Mouse (Mus musculus): ENCODE results near the gene Trmt13.
"Not testable (repeated sequence)": the region's sequence is repeated elsewhere in the genome, so short reads cannot be mapped to it uniquely, and the experiment has no call there.

Trmt13 gene

DNA sequence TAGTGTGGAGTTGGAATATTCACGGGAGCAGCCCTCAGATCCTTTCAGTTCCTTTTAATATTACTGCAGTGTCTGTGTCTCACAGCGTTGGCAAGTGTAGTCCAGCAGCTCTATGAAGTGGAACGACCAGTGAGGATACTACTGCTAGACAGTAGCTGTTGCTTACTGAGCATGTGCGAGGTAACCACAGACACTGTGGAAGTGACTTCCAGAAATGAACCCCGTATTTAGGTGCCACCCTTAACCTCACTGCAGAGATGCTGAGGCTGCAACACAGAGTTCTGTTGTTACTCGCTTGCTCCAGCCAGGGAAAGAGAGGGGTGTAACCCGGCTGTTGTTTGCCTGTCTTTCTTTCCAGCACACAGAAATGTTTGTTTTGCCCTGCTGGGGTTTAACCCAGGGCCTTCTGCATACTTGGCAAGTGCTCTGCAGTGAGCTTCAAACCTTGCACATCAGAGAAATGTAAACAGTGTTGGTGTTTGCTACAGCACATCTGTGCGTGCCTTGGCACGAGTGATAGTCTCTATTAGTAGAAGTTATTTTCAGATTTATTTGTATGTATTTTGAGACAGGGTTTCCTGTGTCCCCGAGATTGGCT is at the start of gene Trmt13:
Trmt13 (minus strand) TSS at position 293 of the 598 bp plus-strand sequence.
- no peak for DNase-seq (ENCODE audit: low spot score)

DNA sequence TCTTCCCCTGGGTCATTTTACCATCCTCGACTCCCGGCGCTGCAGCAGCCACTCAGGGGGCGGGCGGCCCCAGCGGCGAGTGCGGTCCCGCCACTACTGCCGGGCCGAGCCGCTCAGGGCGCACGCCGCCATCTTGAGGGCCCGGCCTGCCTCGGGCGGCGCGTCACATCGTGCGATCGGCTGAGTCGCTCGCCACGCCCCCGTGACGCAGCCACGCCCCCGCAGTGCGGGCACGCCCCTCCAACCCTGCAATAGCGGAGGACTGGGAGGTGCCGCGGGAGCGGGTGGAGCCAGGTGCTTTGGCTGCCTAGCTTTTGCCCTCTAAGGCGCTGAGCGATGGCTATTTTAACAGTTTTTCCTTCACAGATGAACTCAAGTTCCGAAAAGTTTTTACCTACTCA is 48.1 kb upstream of the Trmt13 start, which contains the start of gene Mfsd14a:
Mfsd14a (minus strand) TSS at position 215 of the 401 bp plus-strand sequence.
- DNase-seq (ENCODE audit: low spot score), result peak; percentile 99

DNA sequence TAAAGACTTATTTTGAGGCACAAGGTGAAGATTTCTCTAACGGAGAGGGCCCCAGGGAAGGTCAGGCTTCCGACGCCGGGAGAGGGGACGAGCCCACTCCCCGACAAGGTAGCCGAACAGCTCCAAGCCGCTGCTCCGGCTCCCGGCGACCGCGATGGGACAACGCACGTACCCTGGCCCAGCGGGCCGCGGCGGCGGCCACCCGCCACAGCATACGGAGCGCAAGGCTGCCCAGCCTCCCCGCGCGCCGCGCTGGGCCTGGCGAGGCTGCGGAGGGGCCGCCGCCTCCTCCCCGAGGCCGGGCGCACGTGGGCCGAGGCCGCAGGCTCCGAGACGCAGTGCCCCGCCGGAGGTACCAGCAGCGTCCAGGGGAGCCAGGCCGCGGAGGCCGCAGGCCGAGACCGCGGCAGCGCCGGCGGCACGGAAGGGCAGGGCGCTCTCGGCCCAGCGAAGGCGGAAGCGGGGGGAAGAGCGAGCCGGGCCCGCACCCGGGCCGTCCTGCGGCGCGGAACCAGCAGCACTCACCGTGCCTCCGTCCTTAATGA is 47.6 kb upstream of the Trmt13 start:
- DNase-seq (ENCODE audit: low spot score), result peak; percentile 26

DNA sequence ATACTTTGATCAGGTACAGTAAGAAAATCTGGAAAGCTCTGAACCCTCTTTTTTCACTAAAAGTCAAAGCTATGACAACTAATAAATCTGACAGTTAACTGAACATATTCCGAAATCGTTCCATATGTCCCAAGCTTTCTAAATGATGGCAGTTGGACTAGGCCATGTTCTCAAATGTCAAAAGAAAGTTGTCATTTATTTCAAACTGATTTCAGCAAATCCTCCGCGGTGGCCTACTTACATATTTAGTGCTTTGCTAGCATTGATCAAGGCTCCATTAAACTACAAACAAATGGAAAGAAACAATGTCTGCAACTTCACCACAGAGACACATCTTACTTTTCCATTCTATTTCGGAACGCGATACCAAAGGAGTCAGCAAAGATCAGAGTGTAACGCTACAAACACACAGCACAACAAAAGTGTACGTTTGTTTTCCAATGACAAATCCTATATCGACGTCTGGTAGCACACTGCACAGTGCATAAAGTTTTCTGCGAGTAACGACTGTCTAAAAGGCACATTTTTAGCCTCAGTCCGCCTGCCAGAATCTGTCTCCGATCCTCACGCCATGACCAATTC is 47.0 kb upstream of the Trmt13 start:
- DNase-seq (ENCODE audit: low spot score), result no peak

DNA sequence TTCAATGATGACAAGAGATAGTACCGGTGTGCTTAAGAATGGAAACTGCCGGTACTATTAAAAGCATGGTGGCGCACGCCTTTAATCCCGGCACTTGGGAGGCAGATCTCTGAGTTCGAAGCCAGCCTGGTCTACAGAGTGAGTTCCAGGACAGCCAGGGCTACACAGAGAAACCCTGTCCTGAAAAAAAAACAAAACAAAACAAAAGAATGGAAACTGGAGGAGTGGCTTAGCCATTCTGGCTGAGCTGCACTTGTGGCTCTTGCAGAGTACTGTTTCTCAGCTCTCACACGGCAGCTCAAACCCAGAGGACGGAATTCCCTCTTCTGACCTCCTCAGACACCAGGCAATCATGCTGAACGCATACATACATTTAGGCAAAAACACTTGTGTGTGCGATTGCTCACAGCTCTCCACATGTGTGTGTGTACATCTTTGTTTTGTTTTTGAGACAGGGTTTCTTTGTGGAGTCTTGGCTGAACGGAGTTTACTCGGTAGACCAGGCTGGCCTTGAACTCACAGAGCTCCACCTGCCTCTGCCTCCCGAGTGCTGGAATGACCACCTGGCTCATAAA is 45.6 kb upstream of the Trmt13 start:
- no peak for DNase-seq (ENCODE audit: low spot score)

DNA sequence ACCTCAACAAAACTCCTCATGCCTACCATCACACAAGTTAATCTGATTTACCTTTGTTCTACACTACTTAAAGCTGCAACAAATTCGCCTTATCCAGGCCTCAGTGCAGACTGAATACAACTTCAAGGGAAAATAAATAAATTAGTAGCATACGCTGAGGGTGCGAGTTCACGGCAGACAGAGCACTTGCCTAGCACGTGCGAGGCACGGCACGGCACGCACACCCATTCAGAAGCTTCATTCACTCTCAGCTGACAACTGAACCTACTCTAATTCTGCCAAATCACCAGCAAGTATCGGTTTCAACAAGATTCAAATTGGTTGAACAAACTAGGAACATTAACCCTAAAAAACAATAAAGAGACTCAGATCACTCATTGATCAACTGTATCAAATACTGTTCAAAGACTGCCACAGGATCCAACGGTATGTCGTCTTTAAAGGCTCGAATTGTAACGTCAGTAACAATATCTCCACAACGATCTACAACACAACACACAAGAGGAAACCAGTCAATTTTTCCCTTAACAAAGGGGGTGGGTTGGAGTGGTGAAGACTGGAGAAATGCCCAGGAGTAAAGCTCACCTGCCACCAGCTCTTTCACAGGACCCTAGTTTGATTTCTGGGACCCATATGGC is 44.7 kb upstream of the Trmt13 start:
- DNase-seq (ENCODE audit: low spot score), result no peak

DNA sequence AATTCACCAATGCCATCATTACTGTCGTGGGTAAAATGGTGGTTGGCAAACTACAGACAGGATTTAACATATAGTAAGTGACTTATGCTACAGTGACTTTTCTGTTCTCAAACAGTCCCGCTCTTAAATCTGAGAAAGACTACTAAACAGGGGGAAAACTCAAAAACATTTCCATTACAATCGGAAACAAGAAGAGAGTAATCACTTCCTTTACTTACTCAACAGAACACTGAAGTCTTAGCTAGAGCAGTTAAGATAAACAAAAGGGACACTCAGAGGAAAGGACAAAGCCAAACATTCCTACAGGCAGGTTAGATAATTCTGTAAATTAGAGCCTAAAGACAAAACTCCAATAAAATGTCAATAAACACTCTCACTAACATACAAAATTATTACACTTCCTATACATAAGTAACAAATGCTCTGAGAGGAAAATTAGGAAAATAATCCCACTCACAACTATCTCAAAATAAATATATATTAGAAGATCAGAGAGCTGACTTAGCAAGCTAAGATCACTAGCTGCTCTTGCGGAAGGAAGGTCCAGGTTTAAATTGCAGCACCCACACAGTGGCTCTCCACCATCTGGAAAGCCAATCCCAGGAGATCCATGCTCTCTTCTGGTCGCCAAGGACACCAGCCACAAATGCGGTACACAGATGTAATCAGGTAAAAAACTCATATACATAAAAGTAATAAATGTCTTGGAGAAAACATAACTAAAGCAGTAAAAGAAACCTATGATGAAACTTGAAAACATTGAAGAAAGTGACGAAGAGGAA is 42.0 kb upstream of the Trmt13 start:
- DNase-seq (ENCODE audit: low spot score), result no peak

DNA sequence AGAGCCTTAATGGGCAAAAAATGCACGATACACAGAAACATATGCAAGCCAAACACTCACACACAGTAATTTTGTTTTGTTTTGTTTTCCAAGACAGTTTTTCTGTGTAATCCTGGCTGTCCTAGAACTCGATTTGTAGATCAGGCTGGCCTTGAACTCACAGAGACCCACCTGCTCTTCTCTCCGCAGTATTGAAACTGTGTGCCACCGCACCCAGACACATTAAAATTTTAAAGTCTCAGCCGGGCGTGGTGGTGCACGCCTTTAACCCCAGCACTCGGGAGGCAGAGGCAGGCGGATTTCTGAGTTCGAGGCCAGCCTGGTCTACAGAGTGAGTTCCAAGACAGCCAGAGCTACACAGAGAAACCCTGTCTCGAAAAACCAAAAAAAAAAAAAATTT is 39.7 kb upstream of the Trmt13 start:
- not testable (repeated sequence) for DNase-seq (ENCODE audit: low spot score)

DNA sequence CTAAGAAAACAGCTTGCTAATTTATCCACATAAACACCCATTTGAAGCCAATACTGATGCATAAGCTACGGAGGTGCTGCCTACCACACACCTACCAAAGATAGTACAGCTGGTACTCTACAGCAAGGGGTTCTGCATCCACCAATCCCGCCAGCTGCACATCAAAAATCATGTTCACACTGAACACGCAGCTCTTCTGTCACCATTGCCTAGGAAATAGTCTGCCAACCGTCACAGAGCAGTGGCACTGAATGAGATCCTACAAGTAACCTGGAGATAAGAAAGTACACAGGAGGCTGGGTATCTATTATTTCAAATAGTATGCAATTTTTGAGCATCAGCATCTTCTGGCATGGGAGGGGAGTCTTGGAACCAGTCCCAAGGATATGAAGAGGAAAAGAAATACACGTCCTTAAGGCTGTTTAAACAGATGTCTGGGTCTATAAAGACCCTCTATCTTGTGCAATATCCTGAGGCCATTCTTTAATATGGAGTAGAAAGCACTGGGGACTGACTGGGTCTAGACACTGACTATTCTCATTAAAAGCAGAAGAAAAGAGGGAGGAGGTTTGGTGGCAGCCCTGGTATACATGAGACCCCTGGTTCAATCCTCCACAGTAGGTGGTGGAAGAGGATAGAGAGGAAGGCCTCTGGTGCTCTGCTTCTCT is 39.0 kb upstream of the Trmt13 start:
- DNase-seq (ENCODE audit: low spot score), result no peak

DNA sequence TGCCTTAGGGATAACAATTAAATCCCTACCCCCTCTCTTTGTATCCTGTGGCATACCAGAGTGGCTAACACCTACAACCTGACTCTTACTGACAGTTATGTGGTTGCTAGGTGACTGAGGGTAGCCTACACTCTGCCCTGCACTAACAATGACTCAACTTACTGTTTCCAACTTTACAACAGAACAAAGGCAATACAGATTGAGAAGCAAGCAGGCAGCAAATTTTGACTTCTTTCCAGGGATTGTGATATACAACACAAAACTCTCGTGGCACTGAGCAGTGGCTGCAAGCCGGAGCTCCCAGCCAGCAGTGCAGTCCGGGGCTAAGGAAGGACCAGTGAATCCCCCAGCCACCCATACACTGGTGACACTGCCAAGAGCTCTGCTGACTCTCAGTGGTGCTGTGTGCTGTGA is 37.7 kb upstream of the Trmt13 start:
- DNase-seq (ENCODE audit: low spot score), result no peak

DNA sequence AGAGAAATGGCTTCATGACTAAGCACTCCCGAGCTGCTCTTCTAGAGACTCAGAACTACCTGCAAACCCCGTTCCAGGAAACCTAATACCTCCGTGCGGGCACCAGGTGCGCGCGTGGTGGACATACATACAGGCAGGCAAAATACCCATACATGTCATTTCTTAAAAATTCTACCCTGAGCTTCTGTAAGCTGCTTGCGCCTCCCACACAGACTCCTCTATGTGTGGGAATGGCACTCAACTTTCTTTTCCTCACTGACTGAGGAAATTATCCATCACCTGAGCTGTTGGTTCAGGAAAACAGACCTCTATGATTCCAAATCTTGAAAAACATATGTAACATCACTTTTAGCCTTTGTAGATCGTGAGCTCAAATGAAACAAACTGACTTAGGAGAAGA is 36.3 kb upstream of the Trmt13 start:
- DNase-seq (ENCODE audit: low spot score), result no peak

DNA sequence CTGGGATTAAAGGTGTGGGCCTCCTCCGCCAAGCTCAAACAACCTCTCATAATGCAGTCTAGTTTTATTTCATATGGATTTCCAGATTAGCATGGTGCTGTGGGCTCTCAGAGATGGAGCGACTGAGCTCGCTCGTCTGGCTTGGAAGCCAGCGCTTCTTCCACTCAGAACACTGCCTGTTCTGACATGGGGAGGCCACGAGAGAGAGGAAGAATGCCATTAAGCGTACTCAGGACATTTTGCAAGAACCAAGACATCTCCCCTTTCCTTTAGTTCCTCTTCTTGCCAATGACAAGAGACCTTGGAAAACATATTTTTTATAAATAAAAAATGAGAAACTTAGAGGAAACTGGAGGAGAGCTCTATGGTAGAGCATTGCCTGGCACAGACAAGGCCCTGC is 34.4 kb upstream of the Trmt13 start:
- DNase-seq (ENCODE audit: low spot score), result no peak

DNA sequence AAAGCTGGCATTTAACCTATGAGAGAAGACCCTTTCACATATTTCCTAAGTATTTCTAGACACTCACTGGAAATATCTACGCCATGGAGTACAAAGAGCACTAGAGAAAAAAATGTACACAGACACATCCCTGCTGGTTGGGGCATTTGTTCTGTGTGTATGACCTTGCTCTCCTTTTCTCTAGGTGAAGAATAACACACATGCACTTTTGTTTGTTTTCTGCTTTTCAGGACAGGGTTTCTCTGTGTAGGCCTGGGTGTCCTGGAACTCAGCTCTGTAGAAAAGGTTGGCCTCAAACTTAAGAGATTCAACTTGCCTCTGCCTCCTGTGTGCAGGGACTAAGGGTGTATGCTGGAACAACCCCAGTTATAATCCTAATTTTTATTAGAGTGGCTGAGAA is 32.0 kb upstream of the Trmt13 start:
- DNase-seq (ENCODE audit: low spot score), result no peak

DNA sequence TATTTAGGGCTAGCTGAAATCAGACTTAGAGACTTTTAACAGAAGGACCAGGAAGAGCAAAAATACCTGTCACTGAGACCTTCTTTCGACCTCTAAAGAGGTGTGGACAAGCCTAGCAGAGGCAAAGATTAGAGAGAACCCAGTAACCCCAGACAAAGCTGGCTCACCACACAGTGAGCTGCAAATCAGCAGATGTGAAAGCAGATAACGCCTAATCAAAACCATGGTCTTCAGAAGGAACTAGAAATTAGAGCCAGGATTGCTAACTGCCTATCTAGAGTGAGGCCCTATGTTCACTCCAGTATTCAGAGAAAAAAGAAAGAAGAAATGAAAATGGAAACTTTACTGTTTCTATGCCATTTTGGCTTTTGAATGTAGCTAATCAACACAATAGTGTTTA is 28.0 kb upstream of the Trmt13 start:
- no peak for DNase-seq (ENCODE audit: low spot score)

DNA sequence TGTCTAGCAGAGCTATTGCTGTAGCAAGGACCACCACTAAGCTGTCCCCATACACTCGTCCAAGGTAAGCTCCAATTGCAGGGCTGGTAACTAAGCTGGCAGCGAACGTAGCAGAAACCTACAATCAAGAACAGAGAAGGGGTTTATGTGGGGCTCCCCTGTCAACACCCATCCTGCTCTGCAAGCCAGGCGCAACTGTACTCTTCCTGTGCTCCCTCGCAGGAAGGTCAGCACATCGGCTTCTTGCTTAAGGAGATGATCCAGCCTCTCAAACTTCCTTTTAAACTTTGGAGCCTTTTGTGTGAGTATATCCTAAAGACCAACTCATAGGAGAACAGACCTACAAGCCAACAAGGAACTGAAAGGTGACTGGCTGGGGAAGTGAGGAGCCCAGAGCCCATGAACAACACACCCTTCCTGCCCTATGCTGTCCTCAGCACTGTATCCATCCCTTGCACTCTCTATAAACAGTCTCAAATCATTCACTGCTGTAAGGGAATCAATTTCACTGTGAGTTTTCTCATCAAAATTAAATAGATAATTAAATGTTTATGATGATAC is 27.5 kb upstream of the Trmt13 start:
- no peak for DNase-seq (ENCODE audit: low spot score)

DNA sequence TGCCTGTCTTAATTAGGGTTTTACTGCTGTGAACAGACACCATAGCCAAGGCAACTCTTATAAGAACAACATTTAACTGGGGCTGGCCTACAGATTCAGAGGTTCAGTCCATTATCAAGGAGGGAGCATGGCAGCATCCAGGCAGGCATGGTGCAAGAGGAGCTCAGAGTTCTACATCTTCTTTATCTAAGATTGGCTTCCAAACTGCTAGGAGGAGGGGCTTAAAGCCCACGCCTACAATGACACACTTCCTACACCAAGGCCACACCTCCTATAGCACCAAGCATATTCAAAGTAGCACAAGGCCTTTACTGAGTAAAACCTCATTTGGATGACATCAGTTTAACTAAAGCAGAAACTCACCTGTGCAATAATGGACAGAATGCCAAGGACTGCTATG is 25.6 kb upstream of the Trmt13 start:
- no peak for DNase-seq (ENCODE audit: low spot score)

DNA sequence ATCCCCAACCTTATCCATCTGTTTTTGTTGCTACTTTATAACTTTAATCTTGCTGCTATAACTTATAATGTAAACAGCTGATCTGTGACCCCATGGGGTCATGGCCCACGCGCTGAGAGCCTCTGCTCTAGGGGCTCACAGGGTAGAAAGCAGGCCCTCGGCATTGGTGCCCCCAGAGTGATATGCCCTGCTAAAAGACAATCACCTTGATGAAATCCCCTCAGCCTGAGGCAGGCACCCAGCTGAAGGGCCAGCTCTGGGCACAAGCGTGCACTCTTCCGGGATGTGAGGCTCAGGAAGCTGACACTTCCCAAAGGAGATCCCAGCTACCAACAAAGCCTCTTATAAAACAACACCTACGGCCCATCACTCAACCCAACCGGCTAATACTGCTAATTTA is 24.2 kb upstream of the Trmt13 start:
- DNase-seq (ENCODE audit: low spot score), result no peak

DNA sequence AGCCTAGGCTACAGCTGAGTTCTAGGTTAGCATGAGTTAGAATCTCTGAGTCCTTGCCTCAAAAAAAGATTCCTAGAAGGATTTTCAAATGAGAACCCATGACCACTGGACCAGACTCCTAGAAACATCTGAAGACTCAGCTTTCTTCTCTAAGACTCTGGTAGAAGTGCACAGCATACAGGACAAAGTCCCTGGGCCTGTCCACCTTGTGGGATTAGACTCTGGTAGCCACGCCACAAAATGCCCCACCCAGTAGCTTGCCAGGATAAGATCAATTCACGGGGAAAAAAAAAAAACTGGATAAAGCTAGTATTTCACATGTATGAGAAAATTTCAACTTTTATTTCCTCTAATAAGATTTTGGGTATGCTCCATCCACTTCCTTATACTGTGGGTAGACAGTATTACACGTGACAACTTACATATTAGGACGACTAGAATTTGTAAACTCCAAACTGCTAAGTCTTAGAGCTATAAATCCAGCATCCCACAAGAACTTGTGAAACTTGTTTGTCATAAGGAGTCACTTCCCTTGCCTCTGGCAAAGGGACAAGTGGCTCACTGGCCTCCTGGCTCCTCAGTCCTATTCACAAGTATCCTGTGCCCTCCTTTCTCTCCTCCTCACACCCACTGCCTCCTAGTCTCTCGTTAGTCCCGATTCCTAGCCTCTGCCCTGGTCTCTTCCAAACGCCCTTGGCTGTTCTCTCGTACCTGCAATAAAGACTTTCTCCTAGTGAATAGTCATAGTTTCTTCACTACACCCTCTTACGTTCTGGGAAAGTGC is 23.5 kb upstream of the Trmt13 start:
- DNase-seq (ENCODE audit: low spot score), result no peak

DNA sequence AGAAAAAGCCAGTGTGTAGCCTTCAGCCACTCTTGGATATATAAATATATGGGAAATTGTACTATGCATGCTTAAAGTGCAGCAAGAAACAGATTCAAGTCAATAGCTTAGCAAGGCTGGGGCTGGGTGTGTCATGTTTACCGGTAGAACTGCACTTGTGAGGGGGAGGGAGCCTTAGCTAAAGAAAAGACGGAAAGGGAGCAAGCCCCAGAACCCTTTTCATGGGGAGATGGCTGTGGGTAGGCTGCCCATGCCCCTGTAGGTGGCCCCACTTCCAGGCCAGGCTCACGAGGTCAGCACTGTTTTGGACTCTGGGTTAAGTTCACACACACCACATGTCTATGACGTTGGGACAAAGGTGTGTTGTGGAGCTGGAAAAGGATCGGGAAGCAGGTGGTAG is 21.4 kb upstream of the Trmt13 start:
- no peak for DNase-seq (ENCODE audit: low spot score)

DNA sequence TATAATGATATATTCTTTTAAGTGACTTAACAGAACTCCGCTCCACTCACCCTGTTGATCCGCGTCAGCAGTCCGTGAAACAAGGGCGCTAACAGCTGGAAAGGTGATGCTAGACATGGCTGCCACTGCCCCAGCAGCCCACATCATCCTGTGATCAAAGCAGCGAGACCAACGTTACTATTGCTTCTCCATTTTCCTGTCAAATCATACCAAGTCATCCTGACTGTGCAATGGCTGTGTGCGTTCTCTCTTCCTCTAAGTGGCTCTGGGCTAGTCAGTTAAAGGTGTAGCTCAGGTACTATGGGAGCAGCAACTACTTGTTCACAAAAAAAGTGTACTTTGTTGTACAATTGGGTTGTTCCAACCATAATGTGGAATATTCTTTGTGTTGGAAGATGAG is 20.5 kb upstream of the Trmt13 start:
- no peak for DNase-seq (ENCODE audit: low spot score)

DNA sequence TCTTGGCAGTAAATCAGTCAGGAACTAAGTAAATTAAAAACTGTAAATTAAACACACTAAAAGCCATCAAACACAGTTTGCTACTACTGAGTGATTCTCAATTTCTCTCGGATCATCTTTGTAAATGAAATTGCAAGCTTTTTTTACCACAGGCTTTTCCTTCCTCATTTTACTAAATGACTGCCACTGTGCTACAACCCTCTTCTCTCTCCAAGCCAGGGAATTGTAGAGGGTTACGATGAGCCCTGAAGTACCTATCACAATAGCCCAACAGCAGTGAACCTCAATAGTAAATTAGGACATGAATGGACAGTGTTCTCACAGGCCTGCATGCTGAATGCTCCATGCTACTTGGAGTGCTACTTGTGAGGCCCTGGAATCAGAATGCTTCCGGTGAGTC is 19.7 kb upstream of the Trmt13 start:
- no peak for DNase-seq (ENCODE audit: low spot score)
